Mouse (Mus musculus): Measurements from ENCODE around the gene Eif1. TPM values are rescaled to one million over a fixed set of nuclear protein-coding genes. Genes with fewer than 3 reads are reported as not detected.
A peak's percentile ranks its signal among the peaks of the same experiment; 100 is the strongest.

Eif1 gene
- 100 to 1,000 TPM; 712 to 762 TPM for total RNA-seq (2021)

GRCm38 (mm10) chr11:100319492-100320171 lies at the start of gene Eif1:
Eif1 (plus strand) TSS chr11:100319885.
- peak; percentile 100 for DNase-seq (ENCODE audit: low spot score in 2 of 2)
- intact Hi-C loops (cut with DNase I) = loop anchor here (5.0 kb wide), 1 partner anchor 38 kb away; the partner anchor contains the start of gene Hap1

GRCm38 (mm10) chr11:100271878-100272277 lies 47.8 kb upstream of the Eif1 start:
- DNase-seq (ENCODE audit: low spot score in 2 of 2) = no peak
- intact Hi-C loops (cut with DNase I) = no loop called here

- DNase-seq (ENCODE audit: low spot score in 2 of 2) = no peak
- intact Hi-C loops (cut with DNase I) = no loop called here
Observed at GRCm38 (mm10) chr11:100274719-100275118, 45.0 kb upstream of the Eif1 start.

- intact Hi-C loops (cut with DNase I) = no loop called here
- DNase-seq (ENCODE audit: low spot score in 2 of 2) = no peak
Observed at GRCm38 (mm10) chr11:100275466-100275865, 44.2 kb upstream of the Eif1 start.

- DNase-seq (ENCODE audit: low spot score in 2 of 2) = no peak
- intact Hi-C loops (cut with DNase I) = no loop called here
Observed at GRCm38 (mm10) chr11:100277726-100278480, 41.8 kb upstream of the Eif1 start.

GRCm38 (mm10) chr11:100278759-100279158 lies 40.9 kb upstream of the Eif1 start:
- DNase-seq (ENCODE audit: low spot score in 2 of 2) = no peak
- intact Hi-C loops (cut with DNase I) = no loop called here

GRCm38 (mm10) chr11:100281596-100282544 lies 37.8 kb upstream of the Eif1 start:
- intact Hi-C loops (cut with DNase I) = loop anchor here (1.0 to 10.0 kb wide), 4 partner anchors 82 to 818 kb away; no protein-coding TSS in a partner anchor
- DNase-seq (ENCODE audit: low spot score in 2 of 2) = peak; percentile 67 to 87

GRCm38 (mm10) chr11:100282549-100282948 lies 37.1 kb upstream of the Eif1 start:
- intact Hi-C loops (cut with DNase I) = loop anchor here (1.0 to 10.0 kb wide), 4 partner anchors 82 to 818 kb away; no protein-coding TSS in a partner anchor
- DNase-seq (ENCODE audit: low spot score in 2 of 2) = peak; percentile 45 to 52

GRCm38 (mm10) chr11:100284988-100285387 lies 34.7 kb upstream of the Eif1 start:
- no peak for DNase-seq (ENCODE audit: low spot score in 2 of 2)
- intact Hi-C loops (cut with DNase I) = loop anchor here (5.0 to 10.0 kb wide), 2 partner anchors 280 to 903 kb away; no protein-coding TSS in a partner anchor

GRCm38 (mm10) chr11:100287024-100287423 lies 32.7 kb upstream of the Eif1 start:
- DNase-seq (ENCODE audit: low spot score in 2 of 2) = peak in 1 of 2 experiments; percentile 25
- intact Hi-C loops (cut with DNase I) = loop anchor here (5.0 to 10.0 kb wide), 2 partner anchors 282 to 905 kb away; no protein-coding TSS in a partner anchor

GRCm38 (mm10) chr11:100288942-100289341 lies 30.7 kb upstream of the Eif1 start:
- intact Hi-C loops (cut with DNase I) = loop anchor here (5.0 to 10.0 kb wide), 2 partner anchors 284 to 907 kb away; no protein-coding TSS in a partner anchor
- DNase-seq (ENCODE audit: low spot score in 2 of 2) = no peak

- DNase-seq (ENCODE audit: low spot score in 2 of 2) = no peak
- intact Hi-C loops (cut with DNase I) = loop anchor here (10.0 kb wide), 1 partner anchor 715 kb away; no protein-coding TSS in a partner anchor
Observed at GRCm38 (mm10) chr11:100290235-100290634, 29.4 kb upstream of the Eif1 start.

- intact Hi-C loops (cut with DNase I) = loop anchor here (10.0 kb wide), 1 partner anchor 718 kb away; no protein-coding TSS in a partner anchor
- no peak for DNase-seq (ENCODE audit: low spot score in 2 of 2)
Observed at GRCm38 (mm10) chr11:100292884-100293283, 26.8 kb upstream of the Eif1 start.

GRCm38 (mm10) chr11:100295308-100295707 lies 24.4 kb upstream of the Eif1 start:
- DNase-seq (ENCODE audit: low spot score in 2 of 2) = peak; percentile 66 to 72
- intact Hi-C loops (cut with DNase I) = loop anchor here (5.0 to 10.0 kb wide), 3 partner anchors 721 to 918 kb away; no protein-coding TSS in a partner anchor

GRCm38 (mm10) chr11:100297801-100298200 lies 21.9 kb upstream of the Eif1 start:
- intact Hi-C loops (cut with DNase I) = loop anchor here (5.0 to 10.0 kb wide), 3 partner anchors 723 to 920 kb away; no protein-coding TSS in a partner anchor

GRCm38 (mm10) chr11:100298274-100299036 lies 21.2 kb upstream of the Eif1 start:
- DNase-seq (ENCODE audit: low spot score in 2 of 2) = peak; percentile 73 to 77
- intact Hi-C loops (cut with DNase I) = loop anchor here (5.0 to 10.0 kb wide), 3 partner anchors 724 to 921 kb away; no protein-coding TSS in a partner anchor

More at GRCm38 (mm10) chr11:100297801-100298200, 21.9 kb upstream of the Eif1 start:
- DNase-seq (ENCODE audit: low spot score in 2 of 2) = no peak

- DNase-seq (ENCODE audit: low spot score in 2 of 2) = no peak
- intact Hi-C loops (cut with DNase I) = no loop called here
Observed at GRCm38 (mm10) chr11:100300293-100300692, 19.4 kb upstream of the Eif1 start.

- intact Hi-C loops (cut with DNase I) = no loop called here
- no peak for DNase-seq (ENCODE audit: low spot score in 2 of 2)
Observed at GRCm38 (mm10) chr11:100301292-100301691, 18.4 kb upstream of the Eif1 start.

Measured in left cerebral cortex, postnatal 36 days (tissue).